Mouse (Mus musculus) MEL (cell line): ENCODE data around the gene Zp3. TPM values are rescaled to one million over a fixed set of nuclear protein-coding genes. Genes with fewer than 3 reads are reported as not detected.

Source experiments
- DNase-seq: peaks from one replicate; pipeline ENCODE4 v3.0.0; 2011; ENCODE audit warnings: low read depth, low spot score
- H3K27ac ChIP-seq: 2 replicates; pipeline ENCODE4 v1.5.1; 2012; ENCODE audit warnings: low read depth, mild to moderate bottlenecking, control low read depth, low read length, moderate library complexity; ENCODE audit not compliant: control insufficient read depth
- H3K27me3 ChIP-seq, 2 experiments: fragments of 150-350 bp in 1 of 2; sonication (generic) in 1 of 2; 2 replicates each; pipeline ENCODE4 v1.6.1; 2012; ENCODE audit warnings: low read length in 2 of 2, mild to moderate bottlenecking in 2 of 2, improper control_type of control experiment in 1 of 2, moderate library complexity in 1 of 2; ENCODE audit not compliant: insufficient read depth in 2 of 2, control insufficient read depth in 1 of 2
- H3K36me3 ChIP-seq, 2 experiments: 2 replicates each; pipeline ENCODE4 v1.6.1; 2012 to 2014; ENCODE audit warnings: low read length in 2 of 2, improper control_type of control experiment in 1 of 2, inconsistent platforms in 1 of 2, mild to moderate bottlenecking in 1 of 2; ENCODE audit not compliant: insufficient read depth in 2 of 2, control insufficient read depth in 1 of 2
- H3K4me1 ChIP-seq, 2 experiments: fragments of 150-350 bp in 1 of 2; sonication (generic) in 1 of 2; 2 replicates each; pipeline ENCODE4 v1.6.1; 2012; ENCODE audit warnings: low read length in 2 of 2, improper control_type of control experiment in 1 of 2, mild to moderate bottlenecking in 1 of 2; ENCODE audit not compliant: insufficient read depth in 2 of 2, control insufficient read depth in 1 of 2
- H3K4me3 ChIP-seq, 2 experiments: fragments of 150-350 bp in 1 of 2; sonication (generic) in 1 of 2; 2 replicates each; pipeline ENCODE4 v1.5.1; 2012; ENCODE audit warnings: low read depth in 2 of 2, low read length in 2 of 2, mild to moderate bottlenecking in 2 of 2, moderate library complexity in 2 of 2, control low read depth in 1 of 2, improper control_type of control experiment in 1 of 2; ENCODE audit not compliant: control insufficient read depth in 1 of 2, insufficient read depth in 1 of 2
- H3K79me2 ChIP-seq: 2 replicates; pipeline ENCODE4 v1.6.1; 2012; ENCODE audit warnings: mild to moderate bottlenecking, low read length, moderate library complexity; ENCODE audit not compliant: control insufficient read depth, poor library complexity, insufficient read depth
- H3K9ac ChIP-seq: 2 replicates; pipeline ENCODE4 v1.6.1; 2012; ENCODE audit warnings: low read depth, mild to moderate bottlenecking, control low read depth, low read length, moderate library complexity; ENCODE audit not compliant: control insufficient read depth, poor library complexity, severe bottlenecking
- H3K9me3 ChIP-seq: fragments of 150-350 bp; sonication (generic); replicated peaks from 2 replicates; pipeline ENCODE4 v1.6.1; 2012; ENCODE audit warnings: mild to moderate bottlenecking, low read length, improper control_type of control experiment, moderate library complexity; ENCODE audit not compliant: insufficient read depth
- CHD2 ChIP-seq: IDR thresholded peaks from 2 replicates; pipeline ENCODE4 v1.6.1; 2011; ENCODE audit warnings: low read length, improper control_type of control experiment
- CTCF ChIP-seq, 3 experiments: IDR thresholded peaks in 2 of 3; conservative IDR thresholded peaks in 1 of 3; 2 replicates each; pipeline ENCODE4 v1.5.1; 2011 to 2012; ENCODE audit warnings: low read length in 3 of 3, low read depth in 2 of 3, mild to moderate bottlenecking in 2 of 3, improper control_type of control experiment in 1 of 3, inconsistent platforms in 1 of 3, mixed read lengths in 1 of 3, moderate library complexity in 1 of 3; ENCODE audit not compliant: control insufficient read depth in 1 of 3, insufficient read depth in 1 of 3, poor library complexity in 1 of 3, severe bottlenecking in 1 of 3
- ELF1 ChIP-seq: IDR thresholded peaks from 2 replicates; pipeline ENCODE4 v1.6.1; 2014; ENCODE audit warnings: low read depth, mild to moderate bottlenecking, inconsistent platforms, low read length, improper control_type of control experiment, moderate library complexity
- ETS1 ChIP-seq: IDR thresholded peaks from 2 replicates; pipeline ENCODE4 v1.6.1; 2012; ENCODE audit warnings: low read depth, mild to moderate bottlenecking, inconsistent platforms, low read length, improper control_type of control experiment, moderate library complexity
- GATA1 ChIP-seq: IDR thresholded peaks from 2 replicates; pipeline ENCODE4 v1.6.1; 2011; ENCODE audit warnings: low read depth, low read length, improper control_type of control experiment
- HCFC1 ChIP-seq: IDR thresholded peaks from 2 replicates; pipeline ENCODE4 v1.6.1; 2012; ENCODE audit warnings: low read depth, mild to moderate bottlenecking, inconsistent platforms, low read length, improper control_type of control experiment, moderate library complexity
- JUND ChIP-seq: IDR thresholded peaks from 2 replicates; pipeline ENCODE4 v1.6.1; 2011; ENCODE audit warnings: low read depth, mild to moderate bottlenecking, improper control_type of control experiment, low read length
- MAFK ChIP-seq: IDR thresholded peaks from 2 replicates; pipeline ENCODE4 v1.6.1; 2011; ENCODE audit warnings: low read depth, mild to moderate bottlenecking, low read length, improper control_type of control experiment, borderline replicate concordance
- MAZ ChIP-seq: IDR thresholded peaks from 2 replicates; pipeline ENCODE4 v1.6.1; 2012; ENCODE audit warnings: low read depth, mild to moderate bottlenecking, inconsistent platforms, low read length, improper control_type of control experiment
- MEF2A ChIP-seq: IDR thresholded peaks from 2 replicates; pipeline ENCODE4 v1.6.1; 2014; ENCODE audit warnings: low read depth, mild to moderate bottlenecking, inconsistent platforms, low read length, improper control_type of control experiment; ENCODE audit not compliant: poor library complexity, insufficient replicate concordance, severe bottlenecking; ENCODE audit errors: extremely low read depth
- MYB ChIP-seq: IDR thresholded peaks from 2 replicates; pipeline ENCODE4 v1.6.1; 2011; ENCODE audit warnings: mild to moderate bottlenecking, low read depth, low read length, improper control_type of control experiment
- NELFE ChIP-seq: IDR thresholded peaks from 2 replicates; pipeline ENCODE4 v1.6.1; 2011; ENCODE audit warnings: low read depth, low read length, improper control_type of control experiment
- NRF1 ChIP-seq: IDR thresholded peaks from 2 replicates; pipeline ENCODE4 v1.6.1; 2014; ENCODE audit warnings: low read depth, mild to moderate bottlenecking, inconsistent platforms, low read length, improper control_type of control experiment, moderate library complexity; ENCODE audit not compliant: poor library complexity, insufficient read depth, severe bottlenecking
- RAD21 ChIP-seq: IDR thresholded peaks from 2 replicates; pipeline ENCODE4 v1.6.1; 2011; ENCODE audit warnings: mild to moderate bottlenecking, low read depth, low read length, improper control_type of control experiment
- RCOR1 ChIP-seq: IDR thresholded peaks from 2 replicates; pipeline ENCODE4 v1.6.1; 2012; ENCODE audit warnings: low read depth, mild to moderate bottlenecking, inconsistent platforms, low read length, improper control_type of control experiment
- TBP ChIP-seq: IDR thresholded peaks from 2 replicates; pipeline ENCODE4 v1.8.0; 2011; ENCODE audit warnings: low read depth, low read length, improper control_type of control experiment
- ZC3H11A ChIP-seq: IDR thresholded peaks from 2 replicates; pipeline ENCODE4 v1.6.1; 2012; ENCODE audit warnings: low read depth, mild to moderate bottlenecking, inconsistent platforms, low read length, improper control_type of control experiment
- ZNF384 ChIP-seq: IDR thresholded peaks from 2 replicates; pipeline ENCODE4 v1.6.1; 2012; ENCODE audit warnings: low read depth, mild to moderate bottlenecking, inconsistent platforms, low read length, improper control_type of control experiment
- polyA plus RNA-seq, 2 experiments: library from polyadenylated mRNA; stranded (reverse) in 1 of 2; unstranded in 1 of 2; fragments of >175 nt in 1 of 2; fragments of >200 nt in 1 of 2; gene quantifications; 2 replicates each; pipeline versions ENCODE4 v1.2.1 to v1.2.4; 2012; ENCODE audit warnings: low replicate concordance in 2 of 2, low read depth in 1 of 2; ENCODE audit not compliant: insufficient read length in 2 of 2, insufficient read depth in 1 of 2, missing spikeins in 1 of 2
- total RNA-seq: library from RNA; depleted of rRNA; stranded (reverse); fragments of 300-350 nt; gene quantifications from 2 replicates; pipeline ENCODE4 v1.2.3, GENCODE M21; 2012

The Zp3 gene
- total and polyA plus RNA-seq, 3 experiments: not detected

GRCm38 (mm10) chr5:135974365-135974764, 5.5 kb upstream of the Zp3 start, which contains the start of gene Ssc4d:
TSS of gene Ssc4d (minus strand) at chr5:135974531.
- no peaks in the 10 kb centered on the region for H3K9me3 ChIP-seq
- H3K27me3 ChIP-seq: peaks cover 0 to 2% of the 10 kb centered on the region in 2 experiments; a peak in 1 of 4 replicates
- TF ChIP-seq JUND (no peak), RCOR1 (no peak), GATA1 (no peak), CHD2 (no peak), RAD21 (no peak), MAFK (no peak), TBP (no peak), NRF1 (no peak), ELF1 (no peak), MAZ (no peak), ETS1 (no peak), ZNF384 (no peak), MYB (no peak), NELFE (no peak), ZC3H11A (no peak), CTCF (IDR thresholded peaks at IDR 0.05 in 2 of 3, conservative IDR thresholded peaks at IDR 0.05 in 1 of 3; ENCODE audit: control insufficient read depth in 1 of 3, insufficient read depth in 1 of 3, low read depth in 2 of 3, low read length in 3 of 3, poor library complexity in 1 of 3, severe bottlenecking in 1 of 3) (no peak), MEF2A (no peak)
- no peak within 1 kb of the TSS for H3K9ac ChIP-seq
- H3K27ac ChIP-seq: no peak within 1 kb of the TSS
- DNase-seq: no peak
- no peaks in the 10 kb centered on the region for H3K79me2 ChIP-seq
- no peak within 1 kb of the TSS for H3K4me3 ChIP-seq
- no peaks in the 10 kb centered on the region for H3K36me3 ChIP-seq
- peaks cover 0 to 2% of the 10 kb centered on the region in 2 experiments; a peak in 1 of 4 replicates for H3K4me1 ChIP-seq

GRCm38 (mm10) chr5:135975893-135976668, 3.8 kb upstream of the Zp3 start:
- Histone ChIP-seq H3K36me3 (no peaks in the 10 kb centered on the region), H3K9ac (no peak overlapping the region), H3K27ac (no peak overlapping the region), H3K27me3 (peaks cover 0 to 2% of the 10 kb centered on the region in 2 experiments; a peak in 1 of 4 replicates), H3K4me1 (peaks cover 0 to 2% of the 10 kb centered on the region in 2 experiments; a peak in 1 of 4 replicates), H3K4me3 (no peak overlapping the region), H3K79me2 (no peaks in the 10 kb centered on the region), H3K9me3 (no peaks in the 10 kb centered on the region)
- no peak for TF ChIP-seq RAD21
- TF ChIP-seq HCFC1: no peak
- DNase-seq: no peak
